Mouse (Mus musculus) lung, postnatal 14 days (tissue): ENCODE measurements at regions not wholly inside any gene's neighbourhood (a gene's known extent, or its start where the extent isn't known, plus 50 kb on each side); places are given as distances from the start of the nearest gene placed in this dataset.
A peak's percentile ranks its signal among the peaks of the same experiment; 100 is the strongest.
"Not testable (repeated sequence)": the region's sequence is repeated elsewhere in the genome, so short reads cannot be mapped to it uniquely, and the experiment has no call there.

Experiments
- DNase-seq: peaks from one replicate; pipeline ENCODE4 v3.0.0; 2021

GRCm38 (mm10) chr4:3497392-3497791, 312.2 kb upstream of the Vmn1r3 start:
- DNase-seq = not testable (repeated sequence)

GRCm38 (mm10) chr4:3495987-3496386, 310.8 kb upstream of the Vmn1r3 start:
- not testable (repeated sequence) for DNase-seq

DNA sequence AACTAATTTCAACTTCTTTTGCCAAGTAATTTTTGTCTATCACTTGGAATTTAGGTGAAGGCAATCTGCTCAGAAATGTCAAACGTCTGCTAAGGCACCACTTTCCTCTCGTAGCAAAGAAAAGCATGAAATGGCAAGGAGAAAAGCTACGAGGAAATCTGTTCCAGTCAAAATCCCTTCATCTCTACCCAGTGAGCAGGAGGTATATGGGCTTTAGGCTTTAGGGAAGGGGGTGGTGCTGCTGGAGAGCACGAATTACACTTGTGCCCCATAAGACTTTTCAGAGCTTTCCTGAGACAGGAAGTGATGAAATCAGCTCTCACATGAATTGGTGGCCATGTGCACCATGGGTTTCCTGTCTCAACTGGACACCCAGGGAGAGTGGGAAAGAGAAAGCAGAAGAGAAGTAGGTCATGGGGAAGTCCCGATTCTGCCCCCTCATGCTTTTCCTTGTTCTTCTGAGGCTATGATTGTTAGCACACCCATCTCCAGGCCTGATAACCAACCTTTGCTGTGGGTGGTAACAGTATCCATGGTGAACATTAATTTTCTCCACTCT, 309.0 kb upstream of the Vmn1r3 start:
- not testable (repeated sequence) for DNase-seq

- not testable (repeated sequence) for DNase-seq
These were observed 305.7 kb upstream of the Vmn1r3 start for GRCm38 (mm10) chr4:3490901-3491300.

- no peak for DNase-seq
These were observed 296.9 kb upstream of the Vmn1r3 start for GRCm38 (mm10) chr4:3482092-3482491.

GRCm38 (mm10) chr4:3456773-3457172, 271.6 kb upstream of the Vmn1r3 start:
- DNase-seq = no peak

GRCm38 (mm10) chr4:3437380-3437779, 252.2 kb upstream of the Vmn1r3 start:
- DNase-seq = not testable (repeated sequence)

- DNase-seq = no peak
These were observed 242.8 kb upstream of the Vmn1r3 start for GRCm38 (mm10) chr4:3427968-3428367.

DNA sequence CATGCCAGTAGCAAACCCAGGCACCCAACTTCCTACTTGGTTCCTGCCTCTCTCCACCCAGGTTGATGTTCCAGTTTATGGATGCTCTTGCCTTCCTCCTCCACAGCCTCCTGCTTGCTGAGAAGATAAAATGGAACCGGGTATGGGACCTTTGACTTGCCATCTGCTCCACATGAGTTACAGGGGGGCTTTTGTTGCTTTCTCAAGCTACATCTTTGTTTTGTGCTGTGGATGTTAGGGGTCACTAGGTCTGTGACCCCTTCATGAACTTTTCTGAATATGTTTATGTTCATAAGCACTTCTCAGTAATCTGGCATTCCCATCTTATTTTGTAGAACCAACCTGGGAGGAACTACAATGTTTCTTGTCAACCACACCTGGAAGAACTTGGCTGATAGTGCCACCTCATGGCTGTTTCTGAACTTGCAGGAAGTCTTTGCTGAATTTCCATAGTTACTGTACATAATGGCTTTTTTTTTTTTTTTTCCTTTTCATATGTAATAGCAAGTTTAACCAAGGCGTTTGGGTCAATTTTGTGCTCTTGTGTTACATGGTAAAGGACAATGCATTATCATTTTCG, 234.9 kb upstream of the Vmn1r3 start:
- peak; percentile 41 for DNase-seq

- DNase-seq = no peak
These were observed 231.5 kb upstream of the Vmn1r3 start for GRCm38 (mm10) chr4:3416670-3417069.

GRCm38 (mm10) chr4:3414442-3415022, 229.4 kb upstream of the Vmn1r3 start:
- DNase-seq = not testable (repeated sequence)

- no peak for DNase-seq
These were observed 228.6 kb upstream of the Vmn1r3 start for GRCm38 (mm10) chr4:3413493-3414441.

- not testable (repeated sequence) for DNase-seq
These were observed 227.2 kb upstream of the Vmn1r3 start for GRCm38 (mm10) chr4:3412323-3412722.

GRCm38 (mm10) chr4:3402856-3403255, 217.7 kb upstream of the Vmn1r3 start:
- DNase-seq = not testable (repeated sequence)

DNA sequence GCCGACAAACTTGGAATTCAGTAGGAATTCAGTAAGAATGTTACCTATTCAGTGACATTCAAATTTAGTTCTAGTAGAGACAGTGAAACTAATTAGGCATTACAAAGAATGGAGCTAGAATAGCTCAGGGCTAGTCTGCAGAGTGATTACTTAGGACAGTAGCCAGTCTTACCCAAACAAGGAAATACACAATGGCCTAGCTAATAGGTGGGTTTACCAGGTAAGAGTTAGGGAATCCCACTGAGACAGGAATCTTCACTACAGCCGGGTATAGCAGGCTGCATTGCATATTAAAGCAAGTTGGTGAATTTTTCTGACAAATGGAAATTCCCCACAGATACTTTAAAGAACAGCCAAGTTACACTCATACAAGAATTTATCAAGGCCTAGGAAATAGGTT, 216.6 kb upstream of the Vmn1r3 start:
- not testable (repeated sequence) for DNase-seq

DNA sequence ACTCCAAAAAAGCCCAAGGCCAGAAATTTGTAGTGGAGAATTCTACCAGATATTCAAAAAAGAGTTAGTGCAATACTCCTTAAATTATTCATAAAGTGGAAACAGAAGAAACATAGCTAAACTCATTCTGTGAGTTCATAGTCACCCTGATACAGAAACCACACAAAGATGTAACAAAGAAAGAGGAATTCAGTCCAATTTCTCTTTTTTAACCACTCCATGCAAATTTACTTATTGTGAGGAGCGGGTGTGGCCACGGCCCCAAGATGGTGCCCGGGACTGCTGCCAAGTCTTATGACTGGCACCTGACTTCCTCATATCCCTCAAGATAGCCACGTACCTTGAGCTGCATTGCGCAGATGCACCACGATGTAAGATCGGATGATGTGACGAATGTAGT, 206.4 kb upstream of the Vmn1r3 start:
- DNase-seq = not testable (repeated sequence)

DNA sequence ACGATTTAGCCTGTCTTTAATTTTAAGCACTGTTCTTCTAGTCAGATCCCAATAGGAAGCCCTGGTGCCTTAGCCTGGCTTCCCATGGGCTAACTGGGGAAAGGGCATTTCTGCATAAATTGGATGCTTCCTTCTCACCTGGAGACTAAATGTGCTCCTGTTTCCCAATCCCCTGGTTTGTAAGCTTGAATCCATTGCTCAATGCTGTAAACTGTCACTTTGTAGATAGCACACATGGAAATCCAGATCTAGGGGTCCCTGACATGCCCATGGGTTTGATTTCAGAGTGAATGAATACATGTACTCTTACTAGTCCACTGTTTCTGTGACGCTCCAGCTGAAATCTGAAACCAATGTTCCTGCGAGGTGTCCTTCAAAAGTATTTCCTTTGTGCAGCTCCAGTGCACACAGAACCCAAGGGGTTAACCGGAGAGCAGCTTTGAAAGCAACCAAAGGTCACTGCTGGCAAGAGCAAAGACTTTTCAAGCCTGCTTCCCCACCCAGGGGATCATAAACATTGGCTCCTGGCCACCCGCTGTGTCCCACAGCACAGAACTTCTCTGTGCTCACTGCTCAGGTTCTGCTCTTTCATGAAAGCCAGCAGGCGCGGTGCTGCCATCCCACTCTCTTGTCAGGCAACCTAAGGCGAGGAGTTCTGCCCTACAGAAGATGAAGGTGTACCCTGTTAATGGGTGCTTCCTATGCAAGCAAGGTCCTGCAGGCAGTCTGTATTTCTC, 188.0 kb upstream of the Vmn1r3 start:
- DNase-seq = not testable (repeated sequence)

DNA sequence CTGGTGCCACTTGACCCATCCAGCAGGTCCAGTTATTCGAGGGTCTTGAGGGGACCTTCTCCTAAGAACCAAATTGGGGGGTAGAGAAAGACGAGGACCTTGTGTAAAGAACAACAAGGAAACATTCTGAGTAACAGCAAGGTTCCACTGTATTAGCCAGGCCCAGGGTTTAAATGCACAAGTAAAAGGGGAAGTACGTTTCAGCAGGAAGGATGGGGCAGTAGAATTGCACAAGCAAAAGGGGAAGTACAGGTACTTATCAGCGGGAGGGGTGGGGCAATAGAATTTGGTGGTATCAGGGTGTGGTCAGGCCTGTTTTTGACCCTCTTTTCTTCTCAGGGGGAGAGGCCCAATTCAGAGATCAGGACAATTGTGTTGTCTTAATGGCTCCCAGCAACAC, 182.9 kb upstream of the Vmn1r3 start:
- DNase-seq = not testable (repeated sequence)

DNA sequence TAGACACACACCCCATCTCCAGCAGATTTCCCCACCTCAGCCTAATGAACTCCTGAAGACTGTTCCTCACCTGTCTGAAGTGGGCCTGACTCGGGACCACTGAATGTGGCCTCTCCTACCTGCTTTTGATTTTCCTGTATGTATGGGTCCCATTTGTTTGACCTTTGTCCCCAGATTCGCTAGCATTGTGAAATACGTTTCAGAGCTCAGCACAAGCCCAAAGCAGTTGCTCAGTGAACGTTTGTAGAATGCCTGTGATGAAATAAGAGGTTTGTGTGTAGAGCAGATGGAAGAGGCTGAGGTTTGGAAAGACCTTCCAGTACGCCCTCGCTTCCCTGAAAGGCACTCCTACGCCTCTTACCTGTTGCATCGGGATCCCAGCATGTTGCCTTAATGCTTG, 158.3 kb upstream of the Vmn1r3 start:
- DNase-seq = not testable (repeated sequence)

- DNase-seq = not testable (repeated sequence)
These were observed 157.5 kb upstream of the Vmn1r3 start for GRCm38 (mm10) chr4:3342696-3343095.

GRCm38 (mm10) chr4:3342165-3342564, 157.0 kb upstream of the Vmn1r3 start:
- not testable (repeated sequence) for DNase-seq
